Mouse (Mus musculus) heart, embryonic 16.5 days (tissue): ENCODE measurements around the gene Pde3a. TPM values are rescaled to one million over a fixed set of nuclear protein-coding genes. Genes with fewer than 3 reads are reported as not detected.

Experiments used
- ATAC-seq: fragments of 200-750 bp; cut with Nextera tagmentation; replicated peaks from 2 replicates; pipeline ENCODE4 v1.8.0; 2017; ENCODE audit warnings: moderate number of reproducible peaks; ENCODE audit not compliant: insufficient read depth, low FRiP score; ENCODE audit errors: extremely low read depth
- H3K27ac ChIP-seq: fragments of 300-500 bp; sonication (generic); 2 replicates; pipeline ENCODE4 v1.5.1; 2014; ENCODE audit warnings: mild to moderate bottlenecking, low read length, control low read depth, moderate library complexity
- H3K27me3 ChIP-seq: fragments of 300-500 bp; sonication (generic); 2 replicates; pipeline ENCODE4 v1.6.1; 2014; ENCODE audit warnings: low read length, mixed read lengths; ENCODE audit not compliant: control insufficient read depth, insufficient read depth
- H3K36me3 ChIP-seq: fragments of 300-500 bp; sonication (generic); 2 replicates; pipeline ENCODE4 v1.6.1; 2014; ENCODE audit not compliant: control insufficient read depth, insufficient read depth
- H3K4me1 ChIP-seq: fragments of 300-500 bp; sonication (generic); 2 replicates; pipeline ENCODE4 v1.6.1; 2014; ENCODE audit warnings: low read length, mixed read lengths; ENCODE audit not compliant: control insufficient read depth, insufficient read depth
- H3K4me2 ChIP-seq: fragments of 300-500 bp; sonication (generic); 2 replicates; pipeline ENCODE4 v1.6.1; 2014; ENCODE audit warnings: low read depth, mild to moderate bottlenecking, control low read depth, low read length
- H3K4me3 ChIP-seq: fragments of 300-500 bp; sonication (generic); 2 replicates; pipeline ENCODE4 v1.5.1; 2014; ENCODE audit warnings: mild to moderate bottlenecking, control low read depth, low read length
- H3K9ac ChIP-seq: fragments of 300-500 bp; sonication (generic); 2 replicates; pipeline ENCODE4 v1.6.1; 2014; ENCODE audit warnings: low read length, control low read depth
- H3K9me3 ChIP-seq: fragments of 300-500 bp; sonication (generic); replicated peaks from 2 replicates; pipeline ENCODE4 v1.6.1; 2016; ENCODE audit warnings: low read length; ENCODE audit not compliant: control insufficient read depth
- WGBS: fragments of 180-500 bp; shearing (Covaris S2); extraction: QIAGEN DNeasy Blood & Tissue Kit; methylation state at CpG from one replicate; pipeline ENCODE4 v1.1.7; 2014; 5-methylcytosine and 5-hydroxymethylcytosine counted together
- polyA plus RNA-seq: library from polyadenylated mRNA; unstranded; fragments of >200 nt; fragmentation: Nextera tagmentation; extraction: Ambion mirVana; gene quantifications from 2 replicates; pipeline ENCODE4 v1.2.1, GENCODE M21; 2015

Gene Pde3a
- polyA plus RNA-seq, 1 experiment from 2014 or later = 10.0 TPM

DNA sequence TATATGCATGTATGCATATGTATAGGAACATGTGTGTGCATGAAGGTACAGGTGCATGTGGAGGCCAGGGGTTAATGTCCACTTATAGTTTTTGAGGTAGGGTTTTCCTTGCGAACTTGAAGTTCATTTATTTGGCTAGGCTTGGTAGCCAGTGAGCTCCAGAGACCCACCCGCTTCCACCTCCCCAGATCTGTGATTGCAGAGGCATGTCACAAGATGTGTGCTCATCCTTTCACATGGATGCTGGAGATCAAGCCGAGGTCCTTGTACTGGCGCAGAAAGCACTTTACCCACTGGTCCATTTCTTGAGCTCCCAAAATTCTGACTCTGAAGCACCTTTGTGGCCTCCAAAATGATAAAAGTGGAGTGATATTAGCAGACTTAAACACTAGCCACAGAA, 245.8 kb downstream of the Pde3a start:
- WGBS = 86% methylated on average over 4 of the region's 4 CpGs
- Histone ChIP-seq H3K9me3 (no peaks in the 10 kb centered on the region), H3K4me2 (no peak overlapping the region), H3K4me1 (no peaks in the 10 kb centered on the region), H3K9ac (no peak overlapping the region), H3K27me3 (no peaks in the 10 kb centered on the region), H3K36me3 (peaks cover 22% of the 10 kb centered on the region), H3K4me3 (no peak overlapping the region), H3K27ac (no peak overlapping the region)
- no peak for ATAC-seq

DNA sequence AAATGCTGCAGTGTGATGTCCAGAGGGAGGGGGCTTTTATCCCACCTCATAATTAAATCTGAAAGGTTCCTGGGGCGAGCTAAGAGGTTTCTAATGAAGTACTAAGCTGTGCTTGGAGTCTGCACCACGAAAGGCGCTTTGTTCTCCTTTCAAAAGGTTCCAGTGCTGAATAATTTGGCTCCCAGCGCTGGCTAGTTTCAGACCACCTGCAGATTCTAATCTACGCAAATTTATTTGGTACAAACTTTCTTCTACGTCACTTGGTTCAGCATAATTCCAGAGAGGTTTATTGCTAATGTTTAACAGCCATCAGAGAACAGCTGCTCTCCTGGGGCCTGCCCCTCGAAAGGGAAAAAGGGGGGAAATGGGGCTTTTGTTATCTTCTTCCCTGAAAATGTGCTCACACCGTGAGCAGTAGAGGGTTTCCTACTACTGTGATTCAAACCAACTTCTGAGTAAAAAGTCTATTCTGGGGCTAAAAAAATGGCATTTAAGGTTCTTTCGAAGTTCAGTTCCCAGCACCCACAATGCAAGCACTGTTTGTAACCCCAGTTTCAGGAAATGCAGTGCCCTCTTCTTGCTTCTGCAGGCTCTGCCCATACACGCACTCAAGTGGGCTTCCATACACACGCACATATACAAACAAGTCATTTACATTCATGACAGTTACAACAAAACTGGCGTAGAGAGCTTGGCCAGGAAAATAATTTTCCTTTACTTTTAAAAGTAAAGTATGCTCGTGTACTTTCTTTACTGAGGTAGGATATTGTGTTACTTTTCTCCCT, 246.8 kb downstream of the Pde3a start:
- ATAC-seq = no peak
- no peak overlapping the region for H3K9ac ChIP-seq
- no peak overlapping the region for H3K4me3 ChIP-seq
- no peak overlapping the region for H3K27ac ChIP-seq
- no peaks in the 10 kb centered on the region for H3K27me3 ChIP-seq
- H3K36me3 ChIP-seq = peaks cover 21% of the 10 kb centered on the region
- no peak overlapping the region for H3K4me2 ChIP-seq
- WGBS = 51% methylated on average over 13 of the region's 13 CpGs
- no peaks in the 10 kb centered on the region for H3K9me3 ChIP-seq
- H3K4me1 ChIP-seq = no peaks in the 10 kb centered on the region

DNA sequence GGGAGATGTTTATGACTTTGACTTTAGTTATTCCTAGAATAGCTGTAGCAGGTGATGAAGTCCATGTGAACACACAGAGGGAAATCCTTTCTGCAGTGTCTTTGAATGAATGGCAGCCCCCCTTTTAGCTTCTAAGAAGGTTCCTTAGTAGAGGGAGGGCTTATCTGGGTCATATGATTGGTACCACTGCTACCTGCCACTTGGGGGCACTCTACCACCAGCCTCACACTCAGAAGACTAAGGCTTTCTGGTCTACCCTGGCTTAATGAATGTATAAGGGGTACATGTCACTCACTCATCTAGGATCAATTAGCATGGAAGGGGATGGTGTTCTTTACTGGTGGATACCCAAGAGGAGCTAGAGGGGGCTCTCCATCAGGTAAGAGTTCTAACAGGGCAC, 250.4 kb downstream of the Pde3a start:
- no peak overlapping the region for H3K27ac ChIP-seq
- H3K4me2 ChIP-seq = no peak overlapping the region
- no peaks in the 10 kb centered on the region for H3K9me3 ChIP-seq
- H3K4me1 ChIP-seq = no peaks in the 10 kb centered on the region
- no peak for ATAC-seq
- H3K9ac ChIP-seq = no peak overlapping the region
- peaks cover 14% of the 10 kb centered on the region for H3K36me3 ChIP-seq
- no peak overlapping the region for H3K4me3 ChIP-seq
- H3K27me3 ChIP-seq = no peaks in the 10 kb centered on the region

DNA sequence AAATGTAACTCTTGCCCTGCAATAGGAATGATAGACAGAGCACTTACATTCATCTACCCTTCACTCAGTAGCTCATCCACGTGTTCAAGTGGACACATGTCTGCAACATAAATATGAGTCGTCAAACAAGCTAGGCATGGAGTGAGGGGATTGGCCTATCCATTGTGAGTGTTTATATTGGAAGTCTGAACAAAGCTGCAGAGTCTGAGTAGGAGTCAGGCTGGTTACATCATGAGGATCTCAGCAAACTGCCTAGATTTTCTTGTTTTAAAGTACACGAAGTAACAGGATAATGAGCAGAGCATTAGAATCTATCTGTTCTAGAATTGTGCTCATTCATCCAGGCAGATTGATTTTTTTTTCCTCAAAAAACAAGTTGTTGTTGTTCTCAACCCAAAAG, 252.1 kb downstream of the Pde3a start:
- no peak overlapping the region for H3K4me2 ChIP-seq

DNA sequence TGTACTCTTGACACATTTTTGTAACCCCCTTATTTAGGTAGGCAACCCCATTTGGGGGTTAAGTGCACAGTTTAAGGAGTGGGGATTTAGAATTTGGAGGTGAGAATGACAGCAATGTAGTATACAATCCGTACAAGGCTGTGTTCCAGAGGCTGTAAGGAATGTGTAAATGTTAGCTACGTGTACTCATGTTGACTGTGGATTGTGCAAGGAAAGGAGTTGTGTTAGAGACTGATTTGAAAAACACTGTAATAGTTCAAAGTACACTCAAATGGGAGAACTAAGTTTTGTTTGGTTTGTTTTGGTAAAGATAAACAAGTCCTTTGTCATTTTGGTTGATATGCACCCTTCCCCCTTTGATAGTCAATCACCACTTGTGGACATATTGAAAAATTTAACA, 273.5 kb downstream of the Pde3a start:
- WGBS = 75% methylated on average over 2 of the region's 2 CpGs
- Histone ChIP-seq H3K36me3 (no peaks in the 10 kb centered on the region), H3K4me3 (no peak overlapping the region), H3K4me2 (no peak overlapping the region), H3K27me3 (no peaks in the 10 kb centered on the region), H3K9me3 (0 out of 2 replicates have a peak, but pooled peaks cover 2% of the 10 kb centered on the region), H3K27ac (no peak overlapping the region), H3K4me1 (no peaks in the 10 kb centered on the region), H3K9ac (no peak overlapping the region)
- ATAC-seq = no peak

More for the DNA sequence above, 252.1 kb downstream of the Pde3a start:
- Histone ChIP-seq H3K4me1 (no peaks in the 10 kb centered on the region), H3K4me3 (no peak overlapping the region), H3K27ac (no peak overlapping the region), H3K36me3 (peaks cover 14% of the 10 kb centered on the region), H3K9me3 (no peaks in the 10 kb centered on the region), H3K27me3 (no peaks in the 10 kb centered on the region), H3K9ac (no peak overlapping the region)
- ATAC-seq = no peak
- WGBS = 56% methylated on average over 3 of the region's 3 CpGs

DNA sequence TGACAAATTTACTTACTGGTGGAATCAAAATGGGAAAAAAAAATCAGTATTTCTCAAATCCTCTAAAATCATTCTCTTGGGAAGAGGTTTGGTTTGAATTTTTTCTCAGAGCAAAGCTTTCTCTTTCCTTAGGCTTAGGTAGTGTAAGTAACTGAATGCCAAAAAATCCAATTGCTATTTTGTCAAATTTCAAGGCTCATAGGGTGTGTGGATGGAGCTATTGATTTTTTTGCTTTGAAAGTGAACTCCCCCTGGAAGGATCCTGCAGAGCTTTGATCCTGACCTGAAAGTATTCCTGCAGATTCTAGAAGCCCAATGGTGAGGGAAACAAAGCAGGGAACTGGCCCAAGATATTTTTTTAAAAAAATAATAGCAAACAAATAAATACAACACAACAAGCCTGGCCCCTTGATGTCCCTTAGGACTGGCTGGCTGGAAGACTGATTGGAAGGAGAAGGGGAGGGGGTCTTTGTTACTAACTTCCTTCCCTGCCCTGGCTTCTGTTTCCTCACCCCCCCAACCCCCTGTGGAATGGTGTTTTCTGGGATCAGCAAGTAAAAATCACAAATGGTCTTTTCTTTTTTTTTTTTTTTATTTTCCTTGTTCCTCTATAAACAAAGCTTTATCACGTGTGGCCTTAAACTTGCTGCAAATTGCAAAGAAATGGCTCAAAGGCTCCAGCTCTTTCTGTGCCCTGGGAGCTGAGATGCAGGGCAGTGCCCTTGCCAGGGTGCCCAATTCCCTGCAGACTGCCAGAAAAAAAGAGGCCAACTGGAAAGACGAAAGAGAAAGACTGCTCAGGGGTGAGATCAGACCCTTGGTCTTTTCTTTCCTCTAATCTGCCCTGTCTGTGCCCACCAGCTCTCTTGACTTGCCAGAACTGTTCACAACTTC, 274.9 kb downstream of the Pde3a start, which contains the start of gene Slco1c1:
TSS of gene Slco1c1 (plus strand) at position 622 of the 894 bp plus-strand sequence.
- ATAC-seq = no peak
- H3K27me3 ChIP-seq = no peaks in the 10 kb centered on the region
- H3K9ac ChIP-seq = no peak within 1 kb of the TSS
- WGBS = 35% methylated on average over 2 of the region's 2 CpGs
- no peaks in the 10 kb centered on the region for H3K36me3 ChIP-seq
- no peaks in the 10 kb centered on the region for H3K9me3 ChIP-seq
- H3K4me1 ChIP-seq = no peaks in the 10 kb centered on the region
- H3K27ac ChIP-seq = no peak within 1 kb of the TSS
- no peak within 1 kb of the TSS for H3K4me2 ChIP-seq
- no peak within 1 kb of the TSS for H3K4me3 ChIP-seq

DNA sequence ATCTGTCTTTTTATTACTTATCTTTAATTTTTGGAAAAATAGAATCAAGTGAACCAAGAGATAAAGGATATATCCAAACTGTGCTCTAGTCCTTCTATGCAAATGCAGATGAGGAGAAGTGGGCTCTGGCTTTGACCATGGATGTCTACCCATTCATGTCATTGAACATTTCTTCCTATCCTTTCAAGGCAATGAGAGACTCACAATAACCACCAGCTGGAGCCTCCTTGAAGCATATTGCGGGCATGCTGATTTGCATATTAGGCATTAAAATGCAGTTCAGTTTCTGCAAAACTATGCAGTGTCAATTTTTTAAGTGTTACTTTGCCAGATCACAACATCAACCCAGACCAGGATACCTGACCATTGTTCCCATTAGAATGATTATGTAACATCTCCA, 276.7 kb downstream of the Pde3a start:
- Histone ChIP-seq H3K4me2 (no peak overlapping the region), H3K4me3 (no peak overlapping the region), H3K9me3 (no peaks in the 10 kb centered on the region), H3K27me3 (no peaks in the 10 kb centered on the region), H3K27ac (no peak overlapping the region), H3K9ac (no peak overlapping the region), H3K36me3 (no peaks in the 10 kb centered on the region), H3K4me1 (no peaks in the 10 kb centered on the region)
- ATAC-seq = no peak
- WGBS = 97% methylated on average over 1 of the region's 1 CpGs

DNA sequence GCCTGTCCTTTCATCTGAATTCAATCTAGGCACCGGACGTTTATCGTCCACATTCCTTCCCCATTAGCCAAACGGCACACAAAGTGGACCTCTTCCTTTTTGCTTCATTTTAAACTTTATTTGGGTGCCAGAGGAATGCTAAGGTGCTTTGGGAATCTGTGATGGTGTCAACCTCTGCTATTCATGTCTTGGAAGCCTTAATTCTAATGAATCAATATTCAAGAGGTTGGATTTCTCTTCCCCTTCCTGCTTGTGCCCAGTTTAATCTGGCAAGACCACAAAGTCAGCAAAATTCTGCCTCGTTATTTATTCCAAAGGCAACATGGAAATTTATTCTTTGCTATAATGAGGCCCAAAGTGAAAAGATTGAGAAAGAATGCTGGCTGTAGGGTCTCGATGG, 281.8 kb downstream of the Pde3a start:
- H3K9ac ChIP-seq = no peak overlapping the region
- H3K4me1 ChIP-seq = no peaks in the 10 kb centered on the region
- H3K4me2 ChIP-seq = no peak overlapping the region
- WGBS = 71% methylated on average over 6 of the region's 6 CpGs
- no peaks in the 10 kb centered on the region for H3K9me3 ChIP-seq
- no peak overlapping the region for H3K27ac ChIP-seq
- no peak overlapping the region for H3K4me3 ChIP-seq
- H3K27me3 ChIP-seq = no peaks in the 10 kb centered on the region
- no peak for ATAC-seq
- H3K36me3 ChIP-seq = no peaks in the 10 kb centered on the region

DNA sequence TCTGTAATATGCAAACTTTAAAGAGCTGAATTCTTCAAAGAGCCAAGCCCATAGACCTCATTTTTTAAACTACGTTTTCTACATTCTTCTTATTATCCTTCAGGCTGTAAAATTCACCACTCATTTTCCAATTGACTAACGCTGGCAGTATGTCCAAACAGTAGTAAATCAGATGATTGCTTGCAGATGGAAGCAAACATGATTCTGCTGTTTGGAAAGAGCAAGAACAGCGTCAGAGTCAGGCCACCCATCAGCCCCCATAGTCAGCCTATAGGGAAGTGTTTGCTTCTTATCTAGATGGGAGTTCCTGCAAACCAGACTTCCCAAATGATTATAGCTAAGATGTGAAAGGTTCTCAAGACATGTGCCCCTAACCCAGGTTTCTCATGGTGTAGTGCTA, 288.2 kb downstream of the Pde3a start:
- WGBS = 58% methylated on average over 3 of the region's 3 CpGs

More for the DNA sequence above, 288.2 kb downstream of the Pde3a start:
- no peak overlapping the region for H3K4me2 ChIP-seq
- no peaks in the 10 kb centered on the region for H3K36me3 ChIP-seq
- H3K4me3 ChIP-seq = no peak overlapping the region
- no peak overlapping the region for H3K27ac ChIP-seq
- H3K4me1 ChIP-seq = peaks cover 10% of the 10 kb centered on the region
- no peak overlapping the region for H3K9ac ChIP-seq
- no peaks in the 10 kb centered on the region for H3K9me3 ChIP-seq
- no peak for ATAC-seq
- H3K27me3 ChIP-seq = no peaks in the 10 kb centered on the region
